Mouse (Mus musculus) intestine, embryonic 16.5 days (tissue): ENCODE measurements around the gene Sept9. TPM values are rescaled to one million over a fixed set of nuclear protein-coding genes. Genes with fewer than 3 reads are reported as not detected.
"Not testable (repeated sequence)": the region's sequence is repeated elsewhere in the genome, so short reads cannot be mapped to it uniquely, and the experiment has no call there.

ENCODE experiments used
- ATAC-seq: fragments of 200-750 bp; cut with Nextera tagmentation; 2 replicates; pipeline ENCODE4 v1.8.0; 2017; ENCODE audit warnings: moderate TSS enrichment, moderate library complexity
- H3K27ac ChIP-seq: fragments of 300-500 bp; sonication (generic); 2 replicates; pipeline ENCODE4 v1.5.1; 2014; ENCODE audit warnings: mild to moderate bottlenecking, low read length
- H3K27me3 ChIP-seq: fragments of 300-500 bp; sonication (generic); replicated peaks from 2 replicates; pipeline ENCODE4 v1.6.1; 2014; ENCODE audit warnings: low read length, control low read depth, mixed read lengths; ENCODE audit not compliant: control insufficient read depth, insufficient read depth
- H3K36me3 ChIP-seq: fragments of 300-500 bp; sonication (generic); 2 replicates; pipeline ENCODE4 v1.6.1; 2014; ENCODE audit warnings: low read length, control low read depth; ENCODE audit not compliant: control insufficient read depth, insufficient read depth
- H3K4me1 ChIP-seq: fragments of 300-500 bp; sonication (generic); 2 replicates; pipeline ENCODE4 v1.6.1; 2014; ENCODE audit warnings: low read length, control low read depth, mixed read lengths; ENCODE audit not compliant: control insufficient read depth, insufficient read depth
- H3K4me2 ChIP-seq: fragments of 300-500 bp; sonication (generic); 2 replicates; pipeline ENCODE4 v1.6.1; 2014; ENCODE audit warnings: low read depth, low read length, control low read depth
- H3K4me3 ChIP-seq: fragments of 300-500 bp; sonication (generic); 2 replicates; pipeline ENCODE4 v1.5.1; 2014; ENCODE audit warnings: mild to moderate bottlenecking, low read length
- H3K9ac ChIP-seq: fragments of 300-500 bp; sonication (generic); 2 replicates; pipeline ENCODE4 v1.6.1; 2014; ENCODE audit warnings: low read depth, low read length
- H3K9me3 ChIP-seq: fragments of 300-500 bp; sonication (generic); 2 replicates; pipeline ENCODE4 v1.6.1; 2016; ENCODE audit warnings: low read length, control low read depth; ENCODE audit not compliant: control insufficient read depth
- WGBS: fragments of 180-500 bp; shearing (Covaris S2); extraction: QIAGEN DNeasy Blood & Tissue Kit; methylation state at CpG from one replicate; pipeline ENCODE4 v1.1.7; 2014; 5-methylcytosine and 5-hydroxymethylcytosine counted together
- polyA plus RNA-seq: library from polyadenylated mRNA; unstranded; fragments of >200 nt; fragmentation: Nextera tagmentation; extraction: Ambion mirVana; gene quantifications from 2 replicates; pipeline ENCODE4 v1.2.1, GENCODE M21; 2015

The Sept9 gene
- polyA plus RNA-seq, 1 experiment from 2014 or later: 183 TPM

GRCm38 (mm10) chr11:117337749-117338148 is 138.3 kb downstream of the Sept9 start:
- Histone ChIP-seq H3K27ac (peak overlapping the region; percentile 66), H3K9ac (no peak overlapping the region), H3K4me1 (peaks cover 93% of the 10 kb centered on the region), H3K27me3 (no peaks in the 10 kb centered on the region), H3K4me2 (0 out of 2 replicates have a peak overlapping the region, but pooled peaks have one; percentile 39), H3K36me3 (no peaks in the 10 kb centered on the region), H3K9me3 (no peaks in the 10 kb centered on the region), H3K4me3 (no peak overlapping the region)
- WGBS: 83% methylated on average over 9 of the region's 9 CpGs
- ATAC-seq: no peak

GRCm38 (mm10) chr11:117338503-117338902 is 139.0 kb downstream of the Sept9 start:
- Histone ChIP-seq H3K4me2 (peak overlapping the region; percentile 39), H3K4me1 (peaks cover 93% of the 10 kb centered on the region), H3K27me3 (no peaks in the 10 kb centered on the region), H3K36me3 (no peaks in the 10 kb centered on the region), H3K9me3 (no peaks in the 10 kb centered on the region), H3K27ac (peak overlapping the region; percentile 66), H3K9ac (no peak overlapping the region), H3K4me3 (no peak overlapping the region)
- peak; percentile 79 for ATAC-seq
- WGBS: 20% methylated on average over 8 of the region's 8 CpGs

GRCm38 (mm10) chr11:117339050-117339449 is 139.6 kb downstream of the Sept9 start:
- no peaks in the 10 kb centered on the region for H3K27me3 ChIP-seq
- peak overlapping the region; percentile 66 for H3K27ac ChIP-seq
- 78% methylated on average over 3 of the region's 3 CpGs for WGBS
- H3K4me3 ChIP-seq: no peak overlapping the region
- H3K9me3 ChIP-seq: no peaks in the 10 kb centered on the region
- H3K4me2 ChIP-seq: peak overlapping the region; percentile 1; the same call in 1 of the 2 replicates
- no peaks in the 10 kb centered on the region for H3K36me3 ChIP-seq
- H3K9ac ChIP-seq: no peak overlapping the region
- no peak for ATAC-seq
- H3K4me1 ChIP-seq: peaks cover 93% of the 10 kb centered on the region

GRCm38 (mm10) chr11:117341218-117341617 is 141.8 kb downstream of the Sept9 start:
- H3K36me3 ChIP-seq: no peaks in the 10 kb centered on the region
- ATAC-seq: no peak
- H3K4me3 ChIP-seq: no peak overlapping the region
- WGBS: 74% methylated on average over 7 of the region's 7 CpGs
- no peaks in the 10 kb centered on the region for H3K27me3 ChIP-seq
- no peak overlapping the region for H3K9ac ChIP-seq
- H3K9me3 ChIP-seq: no peaks in the 10 kb centered on the region
- no peak overlapping the region for H3K4me2 ChIP-seq
- no peak overlapping the region for H3K27ac ChIP-seq
- H3K4me1 ChIP-seq: peaks cover 93% of the 10 kb centered on the region

GRCm38 (mm10) chr11:117342076-117342475 is 142.6 kb downstream of the Sept9 start:
- 75% methylated on average over 7 of the region's 7 CpGs for WGBS
- peaks cover 96% of the 10 kb centered on the region for H3K4me1 ChIP-seq
- no peak overlapping the region for H3K27ac ChIP-seq
- no peak overlapping the region for H3K9ac ChIP-seq
- no peak overlapping the region for H3K4me2 ChIP-seq
- H3K4me3 ChIP-seq: no peak overlapping the region
- H3K9me3 ChIP-seq: no peaks in the 10 kb centered on the region
- H3K36me3 ChIP-seq: no peaks in the 10 kb centered on the region
- no peak for ATAC-seq
- H3K27me3 ChIP-seq: no peaks in the 10 kb centered on the region

GRCm38 (mm10) chr11:117342490-117342889 is 143.0 kb downstream of the Sept9 start:
- WGBS: 88% methylated on average over 5 of the region's 6 CpGs
- ATAC-seq, H3K27me3 ChIP-seq, H3K27ac ChIP-seq, H3K9me3 ChIP-seq, H3K9ac ChIP-seq, H3K4me2 ChIP-seq, H3K36me3 ChIP-seq, H3K4me3 ChIP-seq: not testable (repeated sequence)
- peaks cover 96% of the 10 kb centered on the region for H3K4me1 ChIP-seq

- Histone ChIP-seq H3K9me3 (no peaks in the 10 kb centered on the region), H3K4me3 (no peak overlapping the region), H3K36me3 (no peaks in the 10 kb centered on the region), H3K4me1 (peaks cover 95% of the 10 kb centered on the region), H3K4me2 (no peak overlapping the region), H3K9ac (0 out of 2 replicates have a peak overlapping the region, but pooled peaks have one; percentile 50), H3K27me3 (no peaks in the 10 kb centered on the region), H3K27ac (peak overlapping the region; percentile 91)
- ATAC-seq: no peak
- 89% methylated on average over 5 of the region's 5 CpGs for WGBS
Observed at GRCm38 (mm10) chr11:117343800-117344199, 144.3 kb downstream of the Sept9 start.

- WGBS: 34% methylated on average over 11 of the region's 11 CpGs
- H3K4me2 ChIP-seq: peak overlapping the region; percentile 38
- H3K9ac ChIP-seq: peak overlapping the region; percentile 50
- ATAC-seq: peak; percentile 30
- H3K27ac ChIP-seq: peak overlapping the region; percentile 91
- H3K9me3 ChIP-seq: no peaks in the 10 kb centered on the region
- H3K4me3 ChIP-seq: no peak overlapping the region
- no peaks in the 10 kb centered on the region for H3K36me3 ChIP-seq
- H3K4me1 ChIP-seq: peaks cover 95% of the 10 kb centered on the region
- H3K27me3 ChIP-seq: no peaks in the 10 kb centered on the region
Observed at GRCm38 (mm10) chr11:117344339-117345021, 145.0 kb downstream of the Sept9 start.

- Histone ChIP-seq H3K27me3 (no peaks in the 10 kb centered on the region), H3K4me2 (peak overlapping the region; percentile 38), H3K27ac (peak overlapping the region; percentile 91), H3K4me3 (peak overlapping the region; percentile 11; the same call in 1 of the 2 replicates), H3K36me3 (no peaks in the 10 kb centered on the region), H3K9ac (peak overlapping the region; percentile 50), H3K4me1 (peaks cover 95% of the 10 kb centered on the region), H3K9me3 (no peaks in the 10 kb centered on the region)
- 19% methylated on average over 12 of the region's 12 CpGs for WGBS
- peak; percentile 87 for ATAC-seq
Observed at GRCm38 (mm10) chr11:117345022-117345765, 145.7 kb downstream of the Sept9 start.
